Mouse (Mus musculus) C2C12 (cell line): Measurements from ENCODE around the gene Exoc5.

Source experiments
- CEBPB ChIP-seq: IDR thresholded peaks from one replicate; pipeline ENCODE4 v1.6.1; 2011; ENCODE audit warnings: low read depth, mild to moderate bottlenecking, control low read depth, moderate library complexity
- CTCF ChIP-seq: IDR thresholded peaks from one replicate; pipeline ENCODE4 v1.5.1; 2011; ENCODE audit not compliant: control insufficient read depth, insufficient read depth, insufficient read length
- MAX ChIP-seq: IDR thresholded peaks from one replicate; pipeline ENCODE4 v1.6.1; 2011; ENCODE audit warnings: mild to moderate bottlenecking, control low read depth
- MYOD1 ChIP-seq: IDR thresholded peaks from one replicate; pipeline ENCODE4 v1.6.1; 2011; ENCODE audit warnings: low read depth; ENCODE audit not compliant: control insufficient read depth, insufficient read length
- MYOG ChIP-seq: IDR thresholded peaks from one replicate; pipeline ENCODE4 v1.6.1; 2011; ENCODE audit not compliant: control insufficient read depth, insufficient read length; ENCODE audit errors: extremely low read depth
- USF1 ChIP-seq: IDR thresholded peaks from one replicate; pipeline ENCODE4 v1.6.1; 2011; ENCODE audit warnings: low read depth, mild to moderate bottlenecking, control low read depth, moderate library complexity

DNA sequence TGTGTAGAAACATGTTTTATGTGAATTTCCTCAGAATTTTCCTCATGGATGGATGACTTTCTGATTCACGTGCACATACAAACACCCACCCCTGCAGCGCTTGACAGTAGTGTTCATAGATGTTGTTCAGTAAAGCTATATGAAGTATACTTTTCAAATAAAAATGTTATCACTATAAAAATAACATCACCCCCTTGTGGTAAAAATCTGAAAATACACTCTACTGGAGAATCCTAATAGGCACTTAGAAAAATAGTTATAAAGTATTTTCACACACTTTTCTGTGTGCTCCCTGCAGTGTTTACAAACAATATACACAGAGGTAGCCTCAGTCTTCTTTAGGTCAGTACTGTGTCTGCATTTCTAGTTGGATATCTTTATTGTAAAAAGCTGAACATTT is 58.5 kb downstream of the Exoc5 start:
- TF ChIP-seq MAX (no peak), CTCF (no peak), CEBPB (no peak), USF1 (no peak), MYOD1 (no peak), MYOG (no peak)
